Mouse (Mus musculus) heart, embryonic 15.5 days (tissue): Measurements from ENCODE around the gene Sftpa1. TPM values are rescaled to one million over a fixed set of nuclear protein-coding genes. Genes with fewer than 3 reads are reported as not detected.
A peak's percentile ranks its signal among the peaks of the same experiment; 100 is the strongest.

Experiments used
- ATAC-seq: fragments of 200-750 bp; cut with Nextera tagmentation; replicated peaks from 2 replicates; pipeline ENCODE4 v1.8.0; 2017; ENCODE audit warnings: low read depth, moderate TSS enrichment; ENCODE audit not compliant: insufficient number of reproducible peaks, insufficient read depth, low FRiP score
- H3K27ac ChIP-seq: fragments of 300-500 bp; sonication (generic); 2 replicates; pipeline ENCODE4 v1.5.1; 2015; ENCODE audit warnings: mild to moderate bottlenecking, inconsistent platforms
- H3K27me3 ChIP-seq: fragments of 300-500 bp; sonication (generic); 2 replicates; pipeline ENCODE4 v1.6.1; 2015; ENCODE audit warnings: inconsistent platforms
- H3K36me3 ChIP-seq: fragments of 300-500 bp; sonication (generic); 2 replicates; pipeline ENCODE4 v1.6.1; 2015; ENCODE audit warnings: mild to moderate bottlenecking, inconsistent platforms
- H3K4me1 ChIP-seq: fragments of 300-500 bp; sonication (generic); replicated peaks from 2 replicates; pipeline ENCODE4 v1.6.1; 2015; ENCODE audit warnings: inconsistent platforms
- H3K4me2 ChIP-seq: fragments of 300-500 bp; sonication (generic); 2 replicates; pipeline ENCODE4 v1.6.1; 2015; ENCODE audit warnings: inconsistent platforms, mild to moderate bottlenecking, moderate library complexity
- H3K4me3 ChIP-seq: fragments of 300-500 bp; sonication (generic); 2 replicates; pipeline ENCODE4 v1.5.1; 2015; ENCODE audit warnings: mild to moderate bottlenecking, inconsistent platforms
- H3K9ac ChIP-seq: fragments of 300-500 bp; sonication (generic); 2 replicates; pipeline ENCODE4 v1.6.1; 2015; ENCODE audit warnings: mild to moderate bottlenecking, inconsistent platforms
- H3K9me3 ChIP-seq: fragments of 300-500 bp; sonication (generic); replicated peaks from 2 replicates; pipeline ENCODE4 v1.6.1; 2016; ENCODE audit warnings: inconsistent platforms
- WGBS: fragments of 180-500 bp; shearing (Covaris S2); methylation state at CpG from one replicate; pipeline ENCODE4 v1.1.7; 2015; ENCODE audit warnings: mixed read lengths; 5-methylcytosine and 5-hydroxymethylcytosine counted together
- polyA plus RNA-seq: library from polyadenylated mRNA; unstranded; fragments of >200 nt; fragmentation: Nextera tagmentation; extraction: Ambion mirVana; gene quantifications from 2 replicates; pipeline ENCODE4 v1.2.1, GENCODE M21; 2015

Sftpa1 gene
- polyA plus RNA-seq: 2.3 and 3.5 TPM in 2 replicates

- H3K27me3 ChIP-seq: no peaks in the 10 kb centered on the region
- H3K9ac ChIP-seq: no peak within 1 kb of the TSS
- no peaks in the 10 kb centered on the region for H3K36me3 ChIP-seq
- H3K9me3 ChIP-seq: no peaks in the 10 kb centered on the region
- no peaks in the 10 kb centered on the region for H3K4me1 ChIP-seq
- H3K27ac ChIP-seq: no peak within 1 kb of the TSS
- WGBS: 52% methylated on average over 7 of the region's 7 CpGs
- no peak within 1 kb of the TSS for H3K4me3 ChIP-seq
- ATAC-seq: no peak
- no peak within 1 kb of the TSS for H3K4me2 ChIP-seq
These were observed at the start of gene Sftpa1 for GRCm38 (mm10) chr14:41131540-41131939. TSS of gene Sftpa1 (plus strand) at chr14:41131782.

GRCm38 (mm10) chr14:41082408-41082807, 49.2 kb upstream of the Sftpa1 start:
- no peak overlapping the region for H3K27ac ChIP-seq
- no peak overlapping the region for H3K4me3 ChIP-seq
- no peaks in the 10 kb centered on the region for H3K27me3 ChIP-seq
- H3K9ac ChIP-seq: no peak overlapping the region
- H3K9me3 ChIP-seq: no peaks in the 10 kb centered on the region
- H3K4me1 ChIP-seq: 0 out of 2 replicates have a peak, but pooled peaks cover 2% of the 10 kb centered on the region
- 75% methylated on average over 2 of the region's 2 CpGs for WGBS
- H3K4me2 ChIP-seq: no peak overlapping the region
- H3K36me3 ChIP-seq: no peaks in the 10 kb centered on the region
- no peak for ATAC-seq

- no peak overlapping the region for H3K27ac ChIP-seq
- no peaks in the 10 kb centered on the region for H3K27me3 ChIP-seq
- no peaks in the 10 kb centered on the region for H3K4me1 ChIP-seq
- no peaks in the 10 kb centered on the region for H3K9me3 ChIP-seq
- H3K9ac ChIP-seq: no peak overlapping the region
- no peak overlapping the region for H3K4me3 ChIP-seq
- 70% methylated on average over 1 of the region's 1 CpGs for WGBS
- H3K4me2 ChIP-seq: no peak overlapping the region
- no peak for ATAC-seq
- H3K36me3 ChIP-seq: no peaks in the 10 kb centered on the region
These were observed 44.1 kb upstream of the Sftpa1 start for GRCm38 (mm10) chr14:41087509-41087908.

GRCm38 (mm10) chr14:41090777-41091176, 40.8 kb upstream of the Sftpa1 start:
- ATAC-seq: no peak
- no peaks in the 10 kb centered on the region for H3K36me3 ChIP-seq
- H3K4me3 ChIP-seq: no peak overlapping the region
- 37% methylated on average over 8 of the region's 8 CpGs for WGBS
- no peak overlapping the region for H3K9ac ChIP-seq
- H3K27me3 ChIP-seq: 0 out of 2 replicates have a peak, but pooled peaks cover 3% of the 10 kb centered on the region
- H3K4me1 ChIP-seq: no peaks in the 10 kb centered on the region
- H3K4me2 ChIP-seq: no peak overlapping the region
- H3K27ac ChIP-seq: no peak overlapping the region
- no peaks in the 10 kb centered on the region for H3K9me3 ChIP-seq

- Histone ChIP-seq H3K9me3 (no peaks in the 10 kb centered on the region), H3K4me1 (no peaks in the 10 kb centered on the region), H3K4me3 (no peak overlapping the region), H3K4me2 (no peak overlapping the region), H3K36me3 (no peaks in the 10 kb centered on the region), H3K27me3 (0 out of 2 replicates have a peak, but pooled peaks cover 3% of the 10 kb centered on the region), H3K27ac (no peak overlapping the region), H3K9ac (no peak overlapping the region)
- no peak for ATAC-seq
- 30% methylated on average over 1 of the region's 1 CpGs for WGBS
These were observed 37.5 kb upstream of the Sftpa1 start for GRCm38 (mm10) chr14:41094114-41094513.

- 82% methylated on average over 3 of the region's 3 CpGs for WGBS
- no peaks in the 10 kb centered on the region for H3K36me3 ChIP-seq
- no peak overlapping the region for H3K27ac ChIP-seq
- H3K4me2 ChIP-seq: no peak overlapping the region
- no peak overlapping the region for H3K9ac ChIP-seq
- H3K4me1 ChIP-seq: no peaks in the 10 kb centered on the region
- ATAC-seq: no peak
- no peak overlapping the region for H3K4me3 ChIP-seq
- H3K27me3 ChIP-seq: 0 out of 2 replicates have a peak, but pooled peaks cover 3% of the 10 kb centered on the region
- H3K9me3 ChIP-seq: no peaks in the 10 kb centered on the region
These were observed 35.2 kb upstream of the Sftpa1 start for GRCm38 (mm10) chr14:41096296-41096860.

GRCm38 (mm10) chr14:41098726-41099125, 32.9 kb upstream of the Sftpa1 start:
- Histone ChIP-seq H3K9ac (no peak overlapping the region), H3K4me2 (no peak overlapping the region), H3K27me3 (0 out of 2 replicates have a peak, but pooled peaks cover 3% of the 10 kb centered on the region), H3K4me3 (no peak overlapping the region), H3K27ac (no peak overlapping the region), H3K4me1 (no peaks in the 10 kb centered on the region), H3K9me3 (no peaks in the 10 kb centered on the region), H3K36me3 (no peaks in the 10 kb centered on the region)
- ATAC-seq: no peak
- 78% methylated on average over 1 of the region's 1 CpGs for WGBS

GRCm38 (mm10) chr14:41100712-41101111, 30.9 kb upstream of the Sftpa1 start:
- Histone ChIP-seq H3K4me1 (no peaks in the 10 kb centered on the region), H3K27ac (no peak overlapping the region), H3K4me2 (no peak overlapping the region), H3K9me3 (no peaks in the 10 kb centered on the region), H3K4me3 (no peak overlapping the region), H3K36me3 (no peaks in the 10 kb centered on the region), H3K27me3 (no peaks in the 10 kb centered on the region), H3K9ac (no peak overlapping the region)
- ATAC-seq: no peak
- WGBS: 80% methylated on average over 3 of the region's 3 CpGs

- H3K36me3 ChIP-seq: no peaks in the 10 kb centered on the region
- no peak overlapping the region for H3K4me3 ChIP-seq
- H3K27me3 ChIP-seq: no peaks in the 10 kb centered on the region
- no peak overlapping the region for H3K27ac ChIP-seq
- no peaks in the 10 kb centered on the region for H3K9me3 ChIP-seq
- WGBS: 79% methylated on average over 5 of the region's 5 CpGs
- H3K4me1 ChIP-seq: no peaks in the 10 kb centered on the region
- H3K9ac ChIP-seq: no peak overlapping the region
- no peak for ATAC-seq
- no peak overlapping the region for H3K4me2 ChIP-seq
These were observed 30.3 kb upstream of the Sftpa1 start for GRCm38 (mm10) chr14:41101242-41101641.

GRCm38 (mm10) chr14:41102269-41102668, 29.3 kb upstream of the Sftpa1 start:
- no peak overlapping the region for H3K27ac ChIP-seq
- no peaks in the 10 kb centered on the region for H3K27me3 ChIP-seq
- no peaks in the 10 kb centered on the region for H3K4me1 ChIP-seq
- no peaks in the 10 kb centered on the region for H3K9me3 ChIP-seq
- no peak overlapping the region for H3K9ac ChIP-seq
- no peaks in the 10 kb centered on the region for H3K36me3 ChIP-seq
- H3K4me3 ChIP-seq: no peak overlapping the region
- ATAC-seq: no peak
- 63% methylated on average over 2 of the region's 2 CpGs for WGBS
- H3K4me2 ChIP-seq: no peak overlapping the region

- H3K4me3 ChIP-seq: peak within 1 kb of the TSS; percentile 32
- no peak within 1 kb of the TSS for H3K9ac ChIP-seq
- no peak for ATAC-seq
- H3K4me1 ChIP-seq: no peaks in the 10 kb centered on the region
- peak within 1 kb of the TSS; percentile 56 for H3K4me2 ChIP-seq
- H3K27ac ChIP-seq: no peak within 1 kb of the TSS
- H3K36me3 ChIP-seq: no peaks in the 10 kb centered on the region
- WGBS: 49% methylated on average over 10 of the region's 10 CpGs
- H3K9me3 ChIP-seq: no peaks in the 10 kb centered on the region
- no peaks in the 10 kb centered on the region for H3K27me3 ChIP-seq
These were observed 26.6 kb upstream of the Sftpa1 start, which contains the start of gene Mat1a for GRCm38 (mm10) chr14:41104853-41105444. TSS of gene Mat1a (plus strand) at chr14:41105035.
